Mouse (Mus musculus): ENCODE results near the gene Cacna1h. TPM values are rescaled to one million over a fixed set of nuclear protein-coding genes. Genes with fewer than 3 reads are reported as not detected.

Cacna1h gene
- polyA plus RNA-seq, 1 experiment = 0.12 TPM

DNA sequence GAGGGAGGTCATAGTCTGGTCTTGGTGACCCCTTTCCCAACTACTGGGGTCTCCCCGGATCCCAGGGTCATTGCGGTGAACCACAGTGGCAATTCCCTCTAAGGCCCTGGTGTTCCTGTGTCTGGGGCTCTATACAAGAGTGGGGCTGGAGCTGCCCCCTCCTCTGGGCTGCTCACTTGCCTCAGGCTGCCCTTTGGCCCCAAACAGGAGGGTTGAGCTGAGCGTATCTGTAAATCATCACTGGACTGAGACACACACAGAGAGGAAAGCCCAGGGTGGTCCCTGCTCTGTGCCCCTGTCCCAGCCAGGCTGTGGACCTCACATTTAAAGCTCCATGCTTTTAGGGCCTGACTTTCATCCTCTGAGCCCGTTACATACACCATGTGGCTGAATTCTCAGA lies 95.4 kb downstream of the Cacna1h start:
- Histone ChIP-seq H3ac (ENCODE audit: control insufficient read depth, insufficient read length) (no peak overlapping the region), H3K79me2 (ENCODE audit: control insufficient read depth, insufficient read depth) (no peaks in the 10 kb centered on the region), H3K36me3 (ENCODE audit: control insufficient read depth, insufficient read depth) (no peaks in the 10 kb centered on the region), H3K27me3 (ENCODE audit: control insufficient read depth, insufficient read depth, insufficient read length) (peaks cover 15% of the 10 kb centered on the region), H3K4me3 (no peak overlapping the region), H3K4me2 (ENCODE audit: low read depth) (no peak overlapping the region)
- no peak for TF ChIP-seq MYOG (IDR thresholded peaks at IDR 0.05; ENCODE audit: control insufficient read depth in 1 of 3, insufficient read depth in 1 of 3, insufficient read length in 2 of 3, low read depth in 2 of 3)
- no peak for TF ChIP-seq TCF12 (IDR thresholded peaks at IDR 0.05; ENCODE audit: insufficient read depth, poor library complexity, severe bottlenecking)
- TF ChIP-seq TCF3 (IDR thresholded peaks at IDR 0.05; ENCODE audit: insufficient read length, low read depth) = no peak
- TF ChIP-seq E2F4 (IDR thresholded peaks at IDR 0.05; ENCODE audit: insufficient read depth) = no peak
- no peak for TF ChIP-seq CEBPB (IDR thresholded peaks at IDR 0.05; ENCODE audit: insufficient read depth, poor library complexity, severe bottlenecking)
- no peak for TF ChIP-seq MYOD1 (IDR thresholded peaks at IDR 0.05; ENCODE audit: control insufficient read depth in 1 of 3, insufficient read length in 2 of 3, low read depth in 2 of 3)
- no peak for TF ChIP-seq REST (IDR thresholded peaks at IDR 0.05; ENCODE audit: insufficient read depth, insufficient read length)
- TF ChIP-seq POLR2A (IDR thresholded peaks at IDR 0.05; ENCODE audit: insufficient read length, low read depth) = no peak
- TF ChIP-seq SRF (IDR thresholded peaks at IDR 0.05; ENCODE audit: control insufficient read depth, insufficient read length, low read depth) = no peak
- no peak for TF ChIP-seq POLR2AphosphoS2 (IDR thresholded peaks at IDR 0.05; ENCODE audit: insufficient read length, low read depth)
- TF ChIP-seq MAX (IDR thresholded peaks at IDR 0.05; ENCODE audit: low read depth) = no peak
- TF ChIP-seq USF1 (IDR thresholded peaks at IDR 0.05; ENCODE audit: low read depth) = no peak

DNA sequence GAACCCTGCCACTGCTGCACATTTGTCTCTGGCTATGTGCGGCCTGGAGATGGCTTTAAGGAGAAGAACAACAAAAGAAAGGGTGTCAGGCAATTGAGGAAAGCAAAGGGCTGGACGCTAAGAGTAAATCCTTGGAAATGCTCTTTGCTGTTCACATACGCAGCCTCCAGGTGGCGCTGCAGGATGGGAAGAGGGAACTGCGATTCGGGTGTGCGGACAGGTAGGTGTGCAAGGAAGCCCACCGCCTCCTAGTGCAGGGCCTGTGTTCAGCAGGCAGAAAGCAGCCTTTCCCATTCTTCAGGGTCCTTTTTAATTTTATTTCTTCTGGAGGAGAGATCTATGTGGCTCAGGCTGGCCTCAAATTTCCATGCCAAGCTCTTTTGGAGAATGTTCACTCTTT lies 99.6 kb downstream of the Cacna1h start:
- Histone ChIP-seq H3K36me3 (ENCODE audit: control insufficient read depth, insufficient read depth) (no peaks in the 10 kb centered on the region), H3K4me2 (ENCODE audit: low read depth) (no peak overlapping the region), H3K4me3 (no peak overlapping the region), H3K79me2 (ENCODE audit: control insufficient read depth, insufficient read depth) (no peaks in the 10 kb centered on the region), H3ac (ENCODE audit: control insufficient read depth, insufficient read length) (no peak overlapping the region), H3K27me3 (ENCODE audit: control insufficient read depth, insufficient read depth, insufficient read length) (peaks cover 41% of the 10 kb centered on the region)
- TF ChIP-seq MAX (IDR thresholded peaks at IDR 0.05; ENCODE audit: low read depth) = no peak
- no peak for TF ChIP-seq POLR2A (IDR thresholded peaks at IDR 0.05; ENCODE audit: insufficient read length, low read depth)
- no peak for TF ChIP-seq E2F4 (IDR thresholded peaks at IDR 0.05; ENCODE audit: insufficient read depth)
- TF ChIP-seq SRF (IDR thresholded peaks at IDR 0.05; ENCODE audit: control insufficient read depth, insufficient read length, low read depth) = no peak
- no peak for TF ChIP-seq TCF12 (IDR thresholded peaks at IDR 0.05; ENCODE audit: insufficient read depth, poor library complexity, severe bottlenecking)
- no peak for TF ChIP-seq REST (IDR thresholded peaks at IDR 0.05; ENCODE audit: insufficient read depth, insufficient read length)
- no peak for TF ChIP-seq POLR2AphosphoS2 (IDR thresholded peaks at IDR 0.05; ENCODE audit: insufficient read length, low read depth)
- TF ChIP-seq USF1 (IDR thresholded peaks at IDR 0.05; ENCODE audit: low read depth) = no peak
- no peak for TF ChIP-seq CEBPB (IDR thresholded peaks at IDR 0.05; ENCODE audit: insufficient read depth, poor library complexity, severe bottlenecking)
- no peak for TF ChIP-seq MYOG (IDR thresholded peaks at IDR 0.05; ENCODE audit: control insufficient read depth in 1 of 3, insufficient read depth in 1 of 3, insufficient read length in 2 of 3, low read depth in 2 of 3)

DNA sequence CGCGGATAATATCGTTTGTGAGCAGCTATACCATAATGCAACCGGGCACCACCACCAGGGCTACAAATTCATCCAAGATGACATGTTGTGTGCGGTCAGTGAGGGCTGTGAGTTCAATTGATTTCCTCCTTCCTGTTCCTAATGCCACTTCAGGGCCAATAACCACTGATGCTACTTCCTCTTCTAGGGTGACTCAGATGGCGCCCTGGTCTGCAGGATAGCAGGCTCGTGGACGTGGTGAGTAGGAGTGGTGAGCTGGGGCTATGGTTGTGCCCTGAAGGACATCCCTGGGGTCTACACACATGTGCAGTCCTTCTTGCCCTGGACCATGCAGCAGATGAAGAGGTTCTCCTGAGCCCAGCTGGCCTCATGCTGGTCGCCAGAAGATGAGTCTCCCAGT lies 101.3 kb downstream of the Cacna1h start:
- Histone ChIP-seq H3K4me3 (no peak overlapping the region), H3K4me2 (ENCODE audit: low read depth) (no peak overlapping the region), H3ac (ENCODE audit: control insufficient read depth, insufficient read length) (no peak overlapping the region), H3K36me3 (ENCODE audit: control insufficient read depth, insufficient read depth) (no peaks in the 10 kb centered on the region), H3K27me3 (ENCODE audit: control insufficient read depth, insufficient read depth, insufficient read length) (peaks cover 52% of the 10 kb centered on the region), H3K79me2 (ENCODE audit: control insufficient read depth, insufficient read depth) (no peaks in the 10 kb centered on the region)
- TF ChIP-seq TCF3 (IDR thresholded peaks at IDR 0.05; ENCODE audit: insufficient read length, low read depth) (no peak), CEBPB (IDR thresholded peaks at IDR 0.05; ENCODE audit: insufficient read depth, poor library complexity, severe bottlenecking) (no peak), MYOG (IDR thresholded peaks at IDR 0.05; ENCODE audit: control insufficient read depth in 1 of 3, insufficient read depth in 1 of 3, insufficient read length in 2 of 3, low read depth in 2 of 3) (no peak), MYOD1 (IDR thresholded peaks at IDR 0.05; ENCODE audit: control insufficient read depth in 1 of 3, insufficient read length in 2 of 3, low read depth in 2 of 3) (no peak), REST (IDR thresholded peaks at IDR 0.05; ENCODE audit: insufficient read depth, insufficient read length) (no peak)

Other genes starting within 250 kb of the Cacna1h start
- gene BC003965, start 249.2 kb downstream of the Cacna1h start, polyA plus RNA-seq (2012; fragmentation: generic; extraction: Trizol) = 13.7 TPM
- 1.9 TPM for gene Unkl, start 245.4 kb downstream of the Cacna1h start, polyA plus RNA-seq (2012; fragmentation: generic; extraction: Trizol)
- gene Gnptg, start 193.7 kb downstream of the Cacna1h start, polyA plus RNA-seq (2012; fragmentation: generic; extraction: Trizol) = 26.5 TPM
- 44.7 TPM for gene Tsr3, start 193.6 kb downstream of the Cacna1h start, polyA plus RNA-seq (2012; fragmentation: generic; extraction: Trizol)
- gene Baiap3, start 177.4 kb downstream of the Cacna1h start, polyA plus RNA-seq (2012; fragmentation: generic; extraction: Trizol) = 0.01 TPM
- gene Ube2i, start 159.2 kb downstream of the Cacna1h start, polyA plus RNA-seq (2012; fragmentation: generic; extraction: Trizol) = 246 TPM
- not detected for gene Prss34, start 135.4 kb downstream of the Cacna1h start, polyA plus RNA-seq (2012; fragmentation: generic; extraction: Trizol)
- gene Prss28, start 125.1 kb downstream of the Cacna1h start, polyA plus RNA-seq (2012; fragmentation: generic; extraction: Trizol) = not detected
- gene Prss29, start 115.1 kb downstream of the Cacna1h start, polyA plus RNA-seq (2012; fragmentation: generic; extraction: Trizol) = not detected
- gene Tpsab1, start 88.2 kb downstream of the Cacna1h start, polyA plus RNA-seq (2012; fragmentation: generic; extraction: Trizol) = 0.47 TPM
- not detected for gene Tpsb2, start 67.5 kb downstream of the Cacna1h start, polyA plus RNA-seq (2012; fragmentation: generic; extraction: Trizol)
- not detected for gene Tpsg1, start 64.5 kb downstream of the Cacna1h start, polyA plus RNA-seq (2012; fragmentation: generic; extraction: Trizol)
- not detected for gene Tekt4, start 20.8 kb upstream of the Cacna1h start, polyA plus RNA-seq (2012; fragmentation: generic; extraction: Trizol)
- gene Sstr5, start 63.5 kb upstream of the Cacna1h start, polyA plus RNA-seq (2012; fragmentation: generic; extraction: Trizol) = not detected
- gene Sox8, start 136.9 kb upstream of the Cacna1h start, polyA plus RNA-seq (2012; fragmentation: generic; extraction: Trizol) = 14.3 TPM
- gene Lmf1, start 145.3 kb upstream of the Cacna1h start, polyA plus RNA-seq (2012; fragmentation: generic; extraction: Trizol) = 36.3 TPM

Measured in myocyte (in vitro differentiated cells).